9 mouse cellular contexts compared by ENCODE assay signal in the genomic region with DNA sequence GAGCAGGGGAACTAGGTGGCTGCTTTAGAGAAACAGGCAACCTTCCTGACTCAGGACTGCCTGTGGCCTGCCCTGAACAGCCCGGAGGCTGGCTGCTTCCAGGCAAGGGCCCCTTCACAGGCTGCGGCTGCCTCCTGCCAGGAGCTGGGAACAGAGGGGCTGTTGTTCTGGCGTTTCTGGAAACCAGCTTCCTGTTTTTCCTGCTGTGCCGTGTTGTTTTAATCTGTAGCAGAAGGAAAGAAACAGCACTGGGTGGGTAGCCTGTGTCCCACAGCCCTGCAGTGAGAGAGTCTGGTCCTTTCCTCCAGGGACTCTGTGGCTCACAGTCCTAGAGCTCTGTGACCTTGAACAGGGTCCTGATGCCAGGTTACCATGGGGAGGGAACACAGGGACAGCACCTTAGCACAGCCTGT. TPM values are rescaled to one million over a fixed set of nuclear protein-coding genes. Genes with fewer than 3 reads are reported as not detected.
DNase-seq lines count a peak whose midpoint lies in the region; ATAC-seq and TF ChIP-seq lines count a peak whose summit lies in the region.
"Had no signal": no experiment of that assay in that cellular context is flagged by ENCODE, and none has a peak within 500 bp of the region (broad histone marks: within the 10 kb centered on the region; RNA-seq: fewer than 3 reads in every experiment).

No protein-coding gene starts in this region.

- intact Hi-C loops in gastrocnemius, adult 2 months (cut with DNase I): no loop called here

- in situ Hi-C loops in Patski (cut with MboI; ENCODE audit: low pct_unique_long_range_greater_than_20kb): no loop called here

- H3K4me3 ChIP-seq in gastrocnemius, adult 2 months: no peak overlapping the region
- H3K4me3 ChIP-seq in forebrain, embryonic 13.5 days: no peak overlapping the region
- H3K4me3 ChIP-seq in hindbrain, embryonic 16.5 days (ENCODE audit: low read length): no peak overlapping the region
- H3K4me3 ChIP-seq in liver, embryonic 13.5 days (replicated peaks): no peak overlapping the region

- peak overlapping the region; percentile 79 for H3K27ac ChIP-seq in gastrocnemius, adult 2 months
- H3K27ac ChIP-seq in forebrain, embryonic 13.5 days: peak overlapping the region; percentile 89
- peak overlapping the region; percentile 75 for H3K27ac ChIP-seq in hindbrain, embryonic 16.5 days (ENCODE audit: low read depth, low read length)
- no peak overlapping the region; the same call in 1 of the 2 replicates for H3K27ac ChIP-seq in liver, embryonic 13.5 days

- 0 out of 2 replicates have a peak overlapping the region, but pooled peaks have one; percentile 10 for H3K9ac ChIP-seq in forebrain, embryonic 13.5 days
- no peak overlapping the region; the same call in 1 of the 2 replicates for H3K9ac ChIP-seq in hindbrain, embryonic 16.5 days (ENCODE audit: low read depth, low read length)
- no peak overlapping the region for H3K9ac ChIP-seq in liver, embryonic 13.5 days

- POLR2A ChIA-PET in Patski (lab: Charles Lee): no interaction called here

- no peaks in the 10 kb centered on the region for H3K9me3 ChIP-seq in forebrain, embryonic 13.5 days (replicated peaks)
- H3K9me3 ChIP-seq in hindbrain, embryonic 16.5 days (ENCODE audit: control insufficient read depth, low read length): no peaks in the 10 kb centered on the region
- no peaks in the 10 kb centered on the region for H3K9me3 ChIP-seq in liver, embryonic 13.5 days (replicated peaks)

- H3K4me1 ChIP-seq in forebrain, embryonic 13.5 days: peaks cover 62% of the 10 kb centered on the region
- H3K4me1 ChIP-seq in hindbrain, embryonic 16.5 days (ENCODE audit: control insufficient read depth, insufficient read depth, low read depth, low read length): peaks cover 14% of the 10 kb centered on the region
- H3K4me1 ChIP-seq in liver, embryonic 13.5 days (replicated peaks): peaks cover 30% of the 10 kb centered on the region

- H3K27me3 ChIP-seq in Patski: no peaks in the 10 kb centered on the region
- H3K27me3 ChIP-seq in forebrain, embryonic 13.5 days: no peaks in the 10 kb centered on the region
- no peaks in the 10 kb centered on the region for H3K27me3 ChIP-seq in hindbrain, embryonic 16.5 days (replicated peaks; ENCODE audit: control insufficient read depth, insufficient read depth, low read length)
- H3K27me3 ChIP-seq in liver, embryonic 13.5 days: no peaks in the 10 kb centered on the region

- TF ChIP-seq CTCF in gastrocnemius, adult 2 months (IDR thresholded peaks at IDR 0.05): no peak
- no peak for TF ChIP-seq CTCF in Patski (IDR thresholded peaks at IDR 0.05)

- CTCF ChIA-PET in Patski (lab: Charles Lee): interaction anchor here (1.4 to 1.6 kb wide), 2 partner anchors 25 to 46 kb away, joined by 3 read pairs; no protein-coding TSS in a partner anchor

- 7% methylated on average over 4 of the region's 4 CpGs for WGBS in forebrain, embryonic 13.5 days
- WGBS in hindbrain, embryonic 16.5 days: 4% methylated on average over 4 of the region's 4 CpGs
- WGBS in liver, embryonic 13.5 days (ENCODE audit: insufficient replicate concordance): 47% methylated on average over 4 of the region's 4 CpGs

- ATAC-seq in Patski: peak; percentile 59
- peak; percentile 83 for ATAC-seq in forebrain, embryonic 13.5 days
- peak; percentile 88 for ATAC-seq in hindbrain, embryonic 16.5 days
- 0 out of 2 replicates have a peak, but pooled peaks have one; percentile 36 for ATAC-seq in liver, embryonic 13.5 days (ENCODE audit: low read depth)

- peak; percentile 46 for DNase-seq in gastrocnemius, adult 2 months
- no peak for DNase-seq in gastrocnemius, adult 8-10 months (ENCODE audit: low spot score in 2 of 2)
- no peak for DNase-seq in Patski (ENCODE audit: low read depth, low spot score)
- no peak for DNase-seq in liver, embryonic 13.5 days
- DNase-seq in thymus, postnatal 10 days (ENCODE audit: low spot score in 2 of 2): no peak
- no peak for DNase-seq in gastrocnemius, adult 18-20 months (ENCODE audit: low spot score)

- peak overlapping the region; percentile 19; the same call in 1 of the 2 replicates for H3K4me2 ChIP-seq in forebrain, embryonic 13.5 days
- H3K4me2 ChIP-seq in hindbrain, embryonic 16.5 days (ENCODE audit: low read length): no peak overlapping the region
- no peak overlapping the region for H3K4me2 ChIP-seq in liver, embryonic 13.5 days

- no peaks in the 10 kb centered on the region for H3K36me3 ChIP-seq in forebrain, embryonic 13.5 days (ENCODE audit: poor library complexity, severe bottlenecking)
- H3K36me3 ChIP-seq in hindbrain, embryonic 16.5 days (ENCODE audit: control insufficient read depth, insufficient read depth, low read length): no peaks in the 10 kb centered on the region
- H3K36me3 ChIP-seq in liver, embryonic 13.5 days: no peaks in the 10 kb centered on the region

RNA-seq across cellular contexts. Expression of a gene that starts 54.2 kb away (rescaled TPM):
- total RNA-seq in gastrocnemius, adult 2 months (2021): 1 to 10 TPM; 3.5 to 5.9 TPM
- total RNA-seq in gastrocnemius, adult 8-10 months (2022): 1 to 10 TPM; 2.0 to 4.7 (median 3.1) TPM
- 25.3 TPM for polyA plus RNA-seq in Patski (2021)
- 6.8 and 8.0 TPM in 2 replicates for polyA plus RNA-seq in forebrain, embryonic 13.5 days (2015; fragmentation: Nextera tagmentation; extraction: Ambion mirVana)
- polyA plus RNA-seq in hindbrain, embryonic 16.5 days (2015; fragmentation: Nextera tagmentation; extraction: Ambion mirVana): 8.1 and 9.2 TPM in 2 replicates
- 2.7 and 3.0 TPM in 2 replicates for polyA plus RNA-seq in liver, embryonic 13.5 days (2015; fragmentation: Nextera tagmentation; extraction: Ambion mirVana)
- 1 to 10 TPM; 3.0 to 3.7 TPM for total RNA-seq in gastrocnemius, adult 18-20 months (2021)
- total RNA-seq: CH12.LX had no signal

Comparison
In these comparisons a context has a peak if more than half of its experiments do, and no peak if none do; other contexts are left out.
1. ATAC-seq: peak in every context shown above with its lines; median percentile 88 in hindbrain, embryonic 16.5 days; 83 in forebrain, embryonic 13.5 days; 59 in Patski; 36 in liver, embryonic 13.5 days.